Mouse (Mus musculus) E14TG2a.4 (cell line): ENCODE results near the gene Lamtor2.

Experiments used
- H3K27me3 ChIP-seq: 2 replicates; pipeline ENCODE4 v1.6.1; 2014; ENCODE audit warnings: low read length, control low read depth; ENCODE audit not compliant: insufficient read depth
- H3K36me3 ChIP-seq: 2 replicates; pipeline ENCODE4 v1.6.1; 2014; ENCODE audit warnings: low read length, control low read depth; ENCODE audit not compliant: insufficient read depth
- H3K4me1 ChIP-seq: replicated peaks from 2 replicates; pipeline ENCODE4 v1.6.1; 2014; ENCODE audit warnings: low read depth, low read length, control low read depth
- H3K4me3 ChIP-seq: replicated peaks from 2 replicates; pipeline ENCODE4 v1.5.1; 2014; ENCODE audit warnings: mild to moderate bottlenecking, low read length
- H3K9me3 ChIP-seq: 2 replicates; pipeline ENCODE4 v1.6.1; 2014; ENCODE audit warnings: low read length, control low read depth
- CTCF ChIP-seq: conservative IDR thresholded peaks from 2 replicates; pipeline ENCODE4 v1.5.1; 2014; ENCODE audit warnings: low read length
- NANOG ChIP-seq: IDR thresholded peaks from 2 replicates; pipeline ENCODE4 v1.6.1; 2014; ENCODE audit warnings: borderline replicate concordance, low read length, mixed read lengths
- POU5F1 ChIP-seq: IDR thresholded peaks from 2 replicates; pipeline ENCODE4 v1.6.1; 2014; ENCODE audit warnings: low read length, borderline replicate concordance

The Lamtor2 gene

DNA sequence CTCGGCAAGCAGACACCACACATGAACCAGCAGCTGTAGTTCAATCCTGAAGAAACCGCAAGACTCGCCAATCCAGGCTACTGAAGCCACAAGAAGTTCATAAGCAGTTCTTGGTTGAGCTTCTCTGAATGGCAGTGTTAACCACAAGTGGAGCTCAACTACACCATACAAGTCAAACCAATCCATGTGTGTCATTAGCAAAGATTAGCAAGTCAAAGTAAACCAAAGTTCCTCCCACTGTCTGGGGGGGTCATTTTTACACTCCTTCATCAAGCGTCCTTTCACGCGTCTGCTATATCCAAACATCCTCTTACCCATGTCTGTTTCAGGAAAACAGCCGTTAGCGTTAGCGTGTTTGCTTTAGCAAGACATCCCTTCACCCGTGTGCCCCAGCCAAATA is 17.5 kb upstream of the Lamtor2 start:
- TF ChIP-seq POU5F1 (no peak), CTCF (no peak), NANOG (no peak)
- Histone ChIP-seq H3K36me3 (peaks cover 55% of the 10 kb centered on the region), H3K27me3 (no peaks in the 10 kb centered on the region), H3K4me1 (peaks cover 72% of the 10 kb centered on the region), H3K4me3 (peak overlapping the region; percentile 80), H3K9me3 (peaks cover 43% of the 10 kb centered on the region)

DNA sequence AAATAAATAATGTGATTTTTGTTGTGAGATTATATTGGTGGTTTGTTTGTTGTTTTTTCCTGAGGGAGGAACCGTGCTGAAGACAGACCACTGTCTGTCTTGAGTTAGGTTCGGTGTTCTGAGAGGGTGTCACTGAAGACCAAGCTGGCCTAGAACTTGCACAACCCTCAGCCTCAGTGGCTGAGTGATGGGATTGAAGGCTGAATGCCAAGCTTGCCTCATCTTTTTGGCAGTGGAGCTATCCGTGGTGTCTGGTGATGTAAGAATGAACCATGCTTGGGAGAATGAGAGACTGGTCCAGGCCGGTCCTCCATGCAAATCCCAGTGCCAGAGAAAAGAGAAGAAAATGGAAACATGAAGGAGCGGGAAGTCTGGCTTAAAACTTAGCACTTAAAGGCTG is 16.8 kb upstream of the Lamtor2 start:
- Histone ChIP-seq H3K9me3 (peaks cover 43% of the 10 kb centered on the region), H3K4me3 (peak overlapping the region; percentile 80), H3K27me3 (no peaks in the 10 kb centered on the region), H3K4me1 (peaks cover 78% of the 10 kb centered on the region), H3K36me3 (peaks cover 61% of the 10 kb centered on the region)
- no peak for TF ChIP-seq CTCF
- no peak for TF ChIP-seq POU5F1
- TF ChIP-seq NANOG: no peak

DNA sequence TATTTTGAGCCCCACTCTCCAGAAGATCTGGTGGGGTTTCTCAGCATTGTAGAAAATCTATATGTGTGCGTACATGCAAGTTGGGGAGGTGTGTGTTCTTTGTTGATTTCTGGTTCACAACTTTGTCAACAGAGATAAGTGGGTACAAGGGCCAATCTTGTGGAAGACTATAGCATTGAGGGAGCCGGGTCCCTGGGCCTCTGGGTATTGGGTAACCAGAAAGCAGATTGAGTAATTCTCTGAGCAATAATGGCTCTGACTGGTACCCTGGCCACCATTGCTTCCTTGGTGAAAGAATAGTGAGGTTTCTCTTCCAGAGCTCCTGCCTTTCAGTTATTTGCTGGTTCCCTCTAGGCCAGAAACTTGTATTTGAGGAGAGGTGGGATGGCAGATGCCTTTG is 16.2 kb upstream of the Lamtor2 start:
- no peak for TF ChIP-seq NANOG
- no peak for TF ChIP-seq CTCF
- TF ChIP-seq POU5F1: no peak
- Histone ChIP-seq H3K9me3 (peaks cover 43% of the 10 kb centered on the region), H3K4me3 (peak overlapping the region; percentile 80), H3K27me3 (no peaks in the 10 kb centered on the region), H3K4me1 (peaks cover 82% of the 10 kb centered on the region), H3K36me3 (peaks cover 67% of the 10 kb centered on the region)

DNA sequence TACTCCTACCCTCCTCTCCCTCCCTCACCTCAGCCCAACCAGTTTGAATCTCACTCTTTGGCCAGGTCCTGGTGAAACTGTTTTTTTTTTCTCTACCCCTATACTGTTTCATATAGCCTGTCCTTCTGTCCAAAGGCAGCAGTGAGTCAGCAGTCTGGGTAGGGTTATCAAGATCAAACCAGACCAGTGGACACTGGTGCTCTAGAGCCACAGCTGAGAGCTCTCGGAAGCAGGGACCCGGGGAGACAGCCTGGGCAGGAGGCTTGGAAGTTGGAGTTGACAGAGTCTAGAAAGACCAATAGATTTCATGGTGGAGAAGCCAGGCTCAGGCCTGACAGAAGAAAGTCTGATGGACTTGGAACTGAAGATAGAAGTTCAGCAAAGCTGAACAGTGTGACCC is 15.7 kb upstream of the Lamtor2 start:
- TF ChIP-seq NANOG (no peak), CTCF (no peak), POU5F1 (no peak)
- Histone ChIP-seq H3K4me3 (peak overlapping the region; percentile 80), H3K4me1 (peaks cover 82% of the 10 kb centered on the region), H3K9me3 (peaks cover 43% of the 10 kb centered on the region), H3K27me3 (no peaks in the 10 kb centered on the region), H3K36me3 (peaks cover 72% of the 10 kb centered on the region)

DNA sequence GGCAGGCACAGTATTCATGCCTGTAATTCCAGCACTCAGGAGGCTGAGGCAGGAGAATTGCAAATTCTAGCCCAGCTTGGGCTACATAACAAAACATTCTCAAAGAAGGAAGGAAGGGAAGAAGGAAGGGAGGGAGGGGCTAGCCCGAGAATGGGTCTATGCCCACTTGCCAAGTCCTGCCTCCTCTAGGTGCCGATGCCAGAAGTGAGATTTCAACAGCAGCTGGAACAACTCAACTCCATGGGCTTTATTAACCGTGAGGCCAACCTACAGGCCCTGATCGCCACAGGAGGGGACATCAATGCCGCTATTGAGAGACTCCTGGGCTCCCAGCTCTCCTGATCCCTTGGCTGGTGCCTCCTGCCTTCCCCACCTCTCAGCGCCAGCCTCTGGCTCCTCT is 15.0 kb upstream of the Lamtor2 start:
- peaks cover 79% of the 10 kb centered on the region for H3K36me3 ChIP-seq
- TF ChIP-seq POU5F1: no peak
- TF ChIP-seq CTCF: no peak

DNA sequence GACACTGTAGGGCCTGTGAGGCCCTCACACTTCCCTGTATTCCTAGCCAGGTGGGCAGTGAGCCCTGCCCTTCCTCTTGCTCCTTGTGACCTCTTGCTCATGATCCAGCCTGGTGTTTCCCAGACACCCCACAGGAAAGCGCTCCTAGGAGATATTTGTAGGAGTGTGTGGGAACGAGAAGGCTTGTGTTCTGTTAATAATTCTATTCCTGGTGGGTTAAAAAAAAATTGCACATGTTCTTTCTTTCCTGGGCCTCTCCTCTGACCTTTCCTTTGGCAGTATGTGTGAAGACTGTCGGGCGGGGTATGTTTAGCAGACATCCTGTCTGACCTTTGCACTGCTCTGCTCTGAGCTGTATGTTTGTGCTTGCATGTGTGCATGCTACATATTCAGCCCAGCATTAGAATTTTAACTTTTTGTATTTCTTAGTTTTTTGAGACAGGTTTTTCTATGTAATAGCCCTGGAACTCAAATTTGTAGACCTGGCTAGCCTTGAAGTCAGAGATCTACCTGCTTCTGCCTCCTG is 13.7 kb upstream of the Lamtor2 start:
- TF ChIP-seq NANOG (no peak), POU5F1 (no peak), CTCF (no peak)
- Histone ChIP-seq H3K9me3 (peaks cover 32% of the 10 kb centered on the region), H3K27me3 (no peaks in the 10 kb centered on the region), H3K4me1 (peaks cover 94% of the 10 kb centered on the region), H3K4me3 (peak overlapping the region; percentile 80), H3K36me3 (peaks cover 92% of the 10 kb centered on the region)

More for the DNA sequence above, 15.0 kb upstream of the Lamtor2 start:
- Histone ChIP-seq H3K9me3 (peaks cover 37% of the 10 kb centered on the region), H3K27me3 (no peaks in the 10 kb centered on the region), H3K4me3 (peak overlapping the region; percentile 80), H3K4me1 (peaks cover 82% of the 10 kb centered on the region)

DNA sequence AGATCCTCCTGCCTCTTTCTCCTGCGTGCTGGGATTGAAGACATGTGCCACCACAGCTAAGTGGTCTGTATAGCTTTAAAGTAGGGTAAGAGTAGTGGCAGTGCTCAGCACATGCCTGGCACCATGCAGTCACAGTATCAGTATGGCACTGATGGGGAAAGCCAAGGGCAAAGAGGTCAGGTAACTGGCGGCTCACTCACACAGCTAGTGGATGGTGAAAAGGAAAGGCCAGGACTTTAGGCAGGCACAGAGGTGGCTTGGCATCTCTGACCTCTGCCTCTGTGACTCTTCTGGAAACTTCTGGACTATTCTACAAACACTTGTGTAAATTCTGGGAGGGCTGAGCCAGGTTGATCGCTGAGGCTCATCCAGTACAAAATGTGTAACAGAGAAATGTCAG is 13.2 kb upstream of the Lamtor2 start:
- H3K27me3 ChIP-seq: no peaks in the 10 kb centered on the region
- no peak for TF ChIP-seq NANOG
- TF ChIP-seq CTCF: no peak
- TF ChIP-seq POU5F1: no peak
- peak overlapping the region; percentile 47 for H3K4me3 ChIP-seq
- peaks cover 97% of the 10 kb centered on the region for H3K36me3 ChIP-seq
- peaks cover 94% of the 10 kb centered on the region for H3K4me1 ChIP-seq
- H3K9me3 ChIP-seq: peaks cover 29% of the 10 kb centered on the region

DNA sequence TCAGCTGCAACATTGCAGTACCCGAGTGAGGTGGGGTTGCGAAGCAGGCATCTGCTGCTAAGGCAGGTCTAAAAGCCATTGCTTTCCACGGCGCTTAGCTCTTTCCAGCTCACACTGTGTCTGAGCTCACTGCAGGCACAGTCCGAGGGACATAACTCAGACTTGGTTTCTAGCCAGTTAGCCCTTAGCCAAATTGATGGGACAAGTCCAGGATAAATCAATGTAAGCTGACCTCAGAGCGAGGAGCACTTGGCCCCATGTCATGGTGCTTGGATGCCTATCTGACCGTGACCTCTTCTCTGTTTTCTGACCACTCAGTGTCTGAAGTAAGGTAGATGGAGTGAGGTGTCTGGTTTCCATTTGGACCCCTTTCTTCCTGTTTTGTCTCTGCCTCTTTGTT is 11.1 kb upstream of the Lamtor2 start:
- H3K4me3 ChIP-seq: peak overlapping the region; percentile 35
- H3K27me3 ChIP-seq: no peaks in the 10 kb centered on the region
- H3K36me3 ChIP-seq: peaks cover 100% of the 10 kb centered on the region
- no peak for TF ChIP-seq POU5F1
- TF ChIP-seq CTCF: no peak
- TF ChIP-seq NANOG: no peak
- peaks cover 100% of the 10 kb centered on the region for H3K4me1 ChIP-seq
- peaks cover 8% of the 10 kb centered on the region for H3K9me3 ChIP-seq

DNA sequence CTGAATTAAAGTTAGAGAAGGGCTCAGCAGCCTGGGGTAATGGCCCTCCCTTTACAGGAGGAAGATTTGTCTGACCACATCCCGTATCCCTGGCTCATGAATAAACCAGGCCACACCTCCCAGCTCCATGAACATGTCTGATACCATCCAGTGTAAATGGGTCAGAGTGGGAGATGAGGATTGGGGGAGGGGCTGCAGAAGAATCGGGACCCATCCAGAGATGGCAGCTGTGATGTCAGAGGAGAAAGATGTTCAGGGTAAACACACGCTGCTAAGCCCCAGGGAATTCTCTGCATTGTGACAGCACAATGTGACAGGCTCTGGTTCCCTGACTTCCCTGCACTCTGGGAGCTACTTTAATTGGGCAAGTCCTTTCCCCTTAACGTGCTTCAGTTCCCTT is 10.6 kb upstream of the Lamtor2 start:
- peak overlapping the region; percentile 35 for H3K4me3 ChIP-seq
- H3K9me3 ChIP-seq: 0 out of 2 replicates have a peak, but pooled peaks cover 3% of the 10 kb centered on the region
- no peak for TF ChIP-seq POU5F1
- TF ChIP-seq CTCF: no peak
- TF ChIP-seq NANOG: no peak
- H3K4me1 ChIP-seq: peaks cover 100% of the 10 kb centered on the region
- H3K27me3 ChIP-seq: no peaks in the 10 kb centered on the region
- peaks cover 100% of the 10 kb centered on the region for H3K36me3 ChIP-seq
